Mouse (Mus musculus) CD4-positive helper T cell, adult 2 months (primary cell): ENCODE measurements around the gene Gm8050.
"Not testable (repeated sequence)": the region's sequence is repeated elsewhere in the genome, so short reads cannot be mapped to it uniquely, and the experiment has no call there.

ENCODE experiments used
- DNase-seq: peaks from one replicate; pipeline ENCODE4 v3.0.0-alpha.2; 2012; ENCODE audit warnings: low read depth, missing footprints, low spot score

Gm8050 gene

GRCm38 (mm10) chr14:6720151-6720550 is at the start of gene Gm8050:
TSS of gene Gm8050 (minus strand) at chr14:6720251.
- DNase-seq: not testable (repeated sequence)

- not testable (repeated sequence) for DNase-seq
Observed at GRCm38 (mm10) chr14:6757231-6757536, 37.1 kb upstream of the Gm8050 start.

- DNase-seq: peak; percentile 32
Observed at GRCm38 (mm10) chr14:6756384-6757230, 36.6 kb upstream of the Gm8050 start.

- not testable (repeated sequence) for DNase-seq
Observed at GRCm38 (mm10) chr14:6742232-6742631, 22.2 kb upstream of the Gm8050 start, which contains the start of gene Gm3636. TSS of gene Gm3636 (minus strand) at chr14:6742332.

GRCm38 (mm10) chr14:6684070-6684469 is 36.0 kb downstream of the Gm8050 start, which contains the start of gene Gm10251:
TSS of gene Gm10251 (minus strand) at chr14:6684170.
- DNase-seq: not testable (repeated sequence)
